Mouse (Mus musculus) midbrain, embryonic 14.5 days (tissue): ENCODE results near the gene Slc9a5. TPM values are rescaled to one million over a fixed set of nuclear protein-coding genes. Genes with fewer than 3 reads are reported as not detected.

Source experiments
- ATAC-seq: fragments of 200-750 bp; cut with Nextera tagmentation; 2 replicates; pipeline ENCODE4 v1.8.0; 2017; ENCODE audit warnings: moderate number of reproducible peaks, moderate library complexity; ENCODE audit not compliant: low FRiP score, low TSS enrichment
- DNase-seq: peaks from one replicate; pipeline ENCODE4 v3.0.0-alpha.2; 2015
- H3K27ac ChIP-seq: fragments of 300-500 bp; sonication (generic); replicated peaks from 2 replicates; pipeline ENCODE4 v1.5.1; 2014; ENCODE audit warnings: mild to moderate bottlenecking, low read depth, low read length, moderate library complexity
- H3K27me3 ChIP-seq: fragments of 300-500 bp; sonication (generic); 2 replicates; pipeline ENCODE4 v1.6.1; 2014; ENCODE audit warnings: low read length, control low read depth, mixed read lengths; ENCODE audit not compliant: control insufficient read depth, insufficient read depth
- H3K36me3 ChIP-seq: fragments of 300-500 bp; sonication (generic); 2 replicates; pipeline ENCODE4 v1.6.1; 2014; ENCODE audit warnings: low read length, control low read depth; ENCODE audit not compliant: control insufficient read depth, insufficient read depth
- H3K4me1 ChIP-seq: fragments of 300-500 bp; sonication (generic); 2 replicates; pipeline ENCODE4 v1.6.1; 2014; ENCODE audit warnings: mild to moderate bottlenecking, antibody characterized with exemption, low read length, control low read depth; ENCODE audit not compliant: control insufficient read depth, insufficient read depth
- H3K4me2 ChIP-seq: fragments of 300-500 bp; sonication (generic); 2 replicates; pipeline ENCODE4 v1.6.1; 2014; ENCODE audit warnings: mild to moderate bottlenecking, low read length, moderate library complexity
- H3K4me3 ChIP-seq: fragments of 300-500 bp; sonication (generic); replicated peaks from 2 replicates; pipeline ENCODE4 v1.5.1; 2014; ENCODE audit warnings: low read depth, low read length
- H3K9ac ChIP-seq: fragments of 300-500 bp; sonication (generic); replicated peaks from 2 replicates; pipeline ENCODE4 v1.6.1; 2014; ENCODE audit warnings: mild to moderate bottlenecking, low read length, moderate library complexity
- H3K9me3 ChIP-seq: fragments of 300-500 bp; sonication (generic); 2 replicates; pipeline ENCODE4 v1.6.1; 2016; ENCODE audit warnings: low read length, control low read depth, mixed read lengths; ENCODE audit not compliant: control insufficient read depth
- WGBS: fragments of 180-500 bp; shearing (Covaris S2); extraction: QIAGEN DNeasy Blood & Tissue Kit; methylation state at CpG from one replicate; pipeline ENCODE4 v1.1.7; 2014; 5-methylcytosine and 5-hydroxymethylcytosine counted together
- polyA plus RNA-seq: library from polyadenylated mRNA; unstranded; fragments of >200 nt; fragmentation: Nextera tagmentation; extraction: Ambion mirVana; gene quantifications from 2 replicates; pipeline ENCODE4 v1.2.1, GENCODE M21; 2014

The Slc9a5 gene
- polyA plus RNA-seq, 1 experiment from 2014 or later = 8.3 TPM

GRCm38 (mm10) chr8:105374513-105374966 lies 25.9 kb downstream of the Slc9a5 start:
- Histone ChIP-seq H3K36me3 (peaks cover under 1% of the 10 kb centered on the region; the same call in 1 of the 2 replicates), H3K27ac (no peak overlapping the region), H3K4me3 (no peak overlapping the region), H3K27me3 (no peaks in the 10 kb centered on the region), H3K4me2 (peak overlapping the region; percentile 41), H3K9me3 (no peaks in the 10 kb centered on the region), H3K9ac (no peak overlapping the region), H3K4me1 (no peaks in the 10 kb centered on the region)
- ATAC-seq = 0 out of 2 replicates have a peak, but pooled peaks have one; percentile 29
- DNase-seq = peak; percentile 44
- WGBS = 26% methylated on average over 33 of the region's 33 CpGs

GRCm38 (mm10) chr8:105378673-105379072 lies 30.0 kb downstream of the Slc9a5 start:
- Histone ChIP-seq H3K27ac (no peak overlapping the region), H3K9ac (no peak overlapping the region), H3K4me3 (no peak overlapping the region), H3K4me2 (no peak overlapping the region), H3K36me3 (no peaks in the 10 kb centered on the region), H3K9me3 (no peaks in the 10 kb centered on the region), H3K4me1 (no peaks in the 10 kb centered on the region), H3K27me3 (no peaks in the 10 kb centered on the region)
- DNase-seq = peak; percentile 42
- WGBS = 69% methylated on average over 19 of the region's 19 CpGs
- ATAC-seq = no peak

GRCm38 (mm10) chr8:105380308-105380707 lies 31.7 kb downstream of the Slc9a5 start:
- no peak overlapping the region for H3K4me3 ChIP-seq
- no peak overlapping the region for H3K27ac ChIP-seq
- 89% methylated on average over 12 of the region's 12 CpGs for WGBS
- no peak overlapping the region for H3K4me2 ChIP-seq
- no peak overlapping the region for H3K9ac ChIP-seq
- no peak for DNase-seq
- H3K27me3 ChIP-seq = no peaks in the 10 kb centered on the region
- H3K36me3 ChIP-seq = no peaks in the 10 kb centered on the region
- H3K4me1 ChIP-seq = no peaks in the 10 kb centered on the region
- no peak for ATAC-seq
- no peaks in the 10 kb centered on the region for H3K9me3 ChIP-seq

GRCm38 (mm10) chr8:105384070-105384469 lies 35.4 kb downstream of the Slc9a5 start:
- Histone ChIP-seq H3K9me3 (no peaks in the 10 kb centered on the region), H3K4me3 (no peak overlapping the region), H3K9ac (no peak overlapping the region), H3K36me3 (no peaks in the 10 kb centered on the region), H3K4me2 (no peak overlapping the region), H3K27me3 (no peaks in the 10 kb centered on the region), H3K4me1 (no peaks in the 10 kb centered on the region), H3K27ac (no peak overlapping the region)
- DNase-seq = no peak
- no peak for ATAC-seq
- WGBS = 98% methylated on average over 2 of the region's 2 CpGs

- Histone ChIP-seq H3K9me3 (no peaks in the 10 kb centered on the region), H3K9ac (no peak overlapping the region)
These were observed 38.5 kb downstream of the Slc9a5 start for GRCm38 (mm10) chr8:105387151-105387550.

GRCm38 (mm10) chr8:105389096-105389495 lies 40.5 kb downstream of the Slc9a5 start:
- Histone ChIP-seq H3K9me3 (no peaks in the 10 kb centered on the region), H3K27ac (no peak overlapping the region), H3K36me3 (no peaks in the 10 kb centered on the region), H3K27me3 (no peaks in the 10 kb centered on the region), H3K4me1 (no peaks in the 10 kb centered on the region), H3K4me2 (no peak overlapping the region), H3K9ac (no peak overlapping the region), H3K4me3 (no peak overlapping the region)
- DNase-seq (no peak), ATAC-seq (no peak)
- 87% methylated on average over 6 of the region's 6 CpGs for WGBS

More at GRCm38 (mm10) chr8:105387151-105387550, 38.5 kb downstream of the Slc9a5 start:
- Histone ChIP-seq H3K4me1 (no peaks in the 10 kb centered on the region), H3K4me3 (no peak overlapping the region), H3K36me3 (no peaks in the 10 kb centered on the region), H3K27me3 (no peaks in the 10 kb centered on the region), H3K27ac (no peak overlapping the region), H3K4me2 (no peak overlapping the region)
- WGBS = 85% methylated on average over 1 of the region's 1 CpGs
- ATAC-seq (no peak), DNase-seq (no peak)

- no peaks in the 10 kb centered on the region for H3K27me3 ChIP-seq
- H3K4me3 ChIP-seq = no peak overlapping the region
- no peaks in the 10 kb centered on the region for H3K9me3 ChIP-seq
- H3K9ac ChIP-seq = no peak overlapping the region
- 91% methylated on average over 12 of the region's 12 CpGs for WGBS
- H3K27ac ChIP-seq = no peak overlapping the region
- no peaks in the 10 kb centered on the region for H3K36me3 ChIP-seq
- H3K4me2 ChIP-seq = no peak overlapping the region
- no peak for ATAC-seq
- no peaks in the 10 kb centered on the region for H3K4me1 ChIP-seq
- no peak for DNase-seq
These were observed 44.6 kb downstream of the Slc9a5 start for GRCm38 (mm10) chr8:105393089-105393787.

GRCm38 (mm10) chr8:105393915-105394314 lies 45.3 kb downstream of the Slc9a5 start:
- Histone ChIP-seq H3K9me3 (no peaks in the 10 kb centered on the region), H3K36me3 (no peaks in the 10 kb centered on the region), H3K27ac (no peak overlapping the region), H3K4me3 (no peak overlapping the region), H3K9ac (no peak overlapping the region), H3K4me1 (no peaks in the 10 kb centered on the region), H3K27me3 (no peaks in the 10 kb centered on the region), H3K4me2 (no peak overlapping the region)
- DNase-seq (no peak), ATAC-seq (no peak)
- WGBS = 75% methylated on average over 7 of the region's 7 CpGs

- H3K27me3 ChIP-seq = no peaks in the 10 kb centered on the region
- ATAC-seq (no peak), DNase-seq (peak; percentile 83)
- H3K4me2 ChIP-seq = no peak overlapping the region
- H3K36me3 ChIP-seq = no peaks in the 10 kb centered on the region
- H3K4me1 ChIP-seq = no peaks in the 10 kb centered on the region
- no peak overlapping the region for H3K9ac ChIP-seq
- no peak overlapping the region for H3K4me3 ChIP-seq
- WGBS = 37% methylated on average over 3 of the region's 3 CpGs
- H3K9me3 ChIP-seq = no peaks in the 10 kb centered on the region
- no peak overlapping the region for H3K27ac ChIP-seq
These were observed 49.1 kb downstream of the Slc9a5 start for GRCm38 (mm10) chr8:105397747-105398146.
